Mouse (Mus musculus): ENCODE data around the gene Foxo1.

DNA sequence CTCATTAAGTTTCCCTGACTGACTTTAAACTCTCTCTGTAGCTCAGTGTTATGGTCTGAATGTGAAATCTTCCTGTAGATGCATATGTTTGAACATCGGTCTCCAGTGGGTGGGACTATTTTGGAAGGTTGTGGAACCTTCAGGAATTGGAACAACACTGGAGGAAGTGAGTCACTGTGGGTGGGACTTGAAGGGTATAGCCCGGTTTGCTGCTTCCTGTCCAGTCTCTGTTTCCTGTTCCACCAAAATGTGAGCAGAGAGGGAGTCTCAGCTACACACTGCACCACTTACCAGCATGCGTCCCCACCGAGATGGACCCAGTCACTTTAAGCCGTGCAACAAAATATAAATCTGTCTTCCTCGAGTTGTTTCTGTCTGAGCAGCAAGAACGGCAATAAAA lies 122.2 kb downstream of the Foxo1 start:
- TF ChIP-seq POLR2A (IDR thresholded peaks at IDR 0.05; ENCODE audit: borderline replicate concordance, extremely low read depth, insufficient read depth, insufficient read length, poor library complexity, severe bottlenecking): no peak
- TF ChIP-seq CTCF (IDR thresholded peaks at IDR 0.05; ENCODE audit: borderline replicate concordance, extremely low read depth, insufficient read depth, insufficient read length): no peak

All from brain, embryonic 14.5 days (tissue).